Mouse (Mus musculus) heart, embryonic 14.5 days (tissue): ENCODE results near the gene Coq10b. TPM values are rescaled to one million over a fixed set of nuclear protein-coding genes. Genes with fewer than 3 reads are reported as not detected.
"Not testable (repeated sequence)": the region's sequence is repeated elsewhere in the genome, so short reads cannot be mapped to it uniquely, and the experiment has no call there.

ENCODE experiments used
- ATAC-seq: fragments of 200-750 bp; cut with Nextera tagmentation; 2 replicates; pipeline ENCODE4 v1.8.0; 2017; ENCODE audit warnings: low read depth, moderate TSS enrichment; ENCODE audit not compliant: insufficient number of reproducible peaks, insufficient read depth, low FRiP score
- H3K27ac ChIP-seq, 2 experiments: fragments of 200-500 bp in 1 of 2; fragments of 300-500 bp in 1 of 2; sonication (generic) in 1 of 2; replicated peaks in 1 of 2; 2 replicates each; pipeline ENCODE4 v1.5.1; 2012 to 2014; ENCODE audit warnings: low read depth in 2 of 2, low read length in 2 of 2, control low read depth in 1 of 2, mild to moderate bottlenecking in 1 of 2, mixed read lengths in 1 of 2; ENCODE audit not compliant: control insufficient read depth in 1 of 2, insufficient read depth in 1 of 2
- H3K27me3 ChIP-seq: fragments of 300-500 bp; sonication (generic); 2 replicates; pipeline ENCODE4 v1.6.1; 2014; ENCODE audit warnings: mild to moderate bottlenecking, low read length, control low read depth; ENCODE audit not compliant: control insufficient read depth, insufficient read depth
- H3K36me3 ChIP-seq: fragments of 300-500 bp; sonication (generic); 2 replicates; pipeline ENCODE4 v1.6.1; 2014; ENCODE audit warnings: mild to moderate bottlenecking, control low read depth, low read length, mixed read lengths; ENCODE audit not compliant: control insufficient read depth, insufficient read depth
- H3K4me1 ChIP-seq, 2 experiments: fragments of 200-500 bp in 1 of 2; fragments of 300-500 bp in 1 of 2; sonication (generic) in 1 of 2; 2 replicates each; pipeline ENCODE4 v1.6.1; 2012 to 2014; ENCODE audit warnings: low read length in 2 of 2, control low read depth in 1 of 2, mixed read lengths in 1 of 2; ENCODE audit not compliant: control insufficient read depth in 2 of 2, insufficient read depth in 2 of 2
- H3K4me2 ChIP-seq: fragments of 300-500 bp; sonication (generic); 2 replicates; pipeline ENCODE4 v1.6.1; 2014; ENCODE audit warnings: mild to moderate bottlenecking, low read length
- H3K4me3 ChIP-seq, 2 experiments: fragments of 200-500 bp in 1 of 2; fragments of 300-500 bp in 1 of 2; sonication (generic) in 1 of 2; 2 replicates each; pipeline ENCODE4 v1.5.1; 2012 to 2014; ENCODE audit warnings: low read length in 2 of 2, mild to moderate bottlenecking in 2 of 2, control low read depth in 1 of 2, low read depth in 1 of 2, moderate library complexity in 1 of 2; ENCODE audit not compliant: control insufficient read depth in 1 of 2, insufficient read depth in 1 of 2
- H3K9ac ChIP-seq: fragments of 300-500 bp; sonication (generic); 2 replicates; pipeline ENCODE4 v1.6.1; 2014; ENCODE audit warnings: mild to moderate bottlenecking, low read length
- H3K9me3 ChIP-seq: fragments of 300-500 bp; sonication (generic); 2 replicates; pipeline ENCODE4 v1.6.1; 2016; ENCODE audit warnings: low read length, control low read depth; ENCODE audit not compliant: control insufficient read depth
- WGBS: fragments of 180-500 bp; shearing (Covaris S2); extraction: QIAGEN DNeasy Blood & Tissue Kit; methylation state at CpG from one replicate; pipeline ENCODE4 v1.1.7; 2014; 5-methylcytosine and 5-hydroxymethylcytosine counted together
- polyA plus RNA-seq: library from polyadenylated mRNA; unstranded; fragments of >200 nt; fragmentation: Nextera tagmentation; extraction: Ambion mirVana; gene quantifications from 2 replicates; pipeline ENCODE4 v1.2.1, GENCODE M21; 2014

Coq10b gene
- polyA plus RNA-seq, 1 experiment from 2014 or later: 21.4 TPM

DNA sequence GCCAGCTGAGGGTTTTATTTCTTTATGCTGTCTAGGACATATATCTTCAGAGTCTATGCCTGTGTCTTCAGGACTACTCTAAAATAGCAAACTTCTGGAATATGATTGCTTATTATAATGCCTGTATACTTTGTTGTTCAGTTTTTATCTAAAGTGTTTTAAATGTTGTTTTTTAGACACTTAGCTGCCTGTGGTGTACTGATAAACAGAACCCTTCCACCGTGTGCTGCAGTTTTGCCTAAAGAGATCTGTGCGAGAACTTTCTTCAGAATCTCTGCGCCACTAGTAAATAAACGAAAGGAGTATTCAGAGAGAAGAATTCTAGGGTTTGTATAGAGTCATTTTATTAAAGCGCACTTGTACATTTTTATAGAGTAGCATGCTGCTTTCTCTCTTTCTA is 8.5 kb downstream of the Coq10b start:
- Histone ChIP-seq H3K9me3 (no peaks in the 10 kb centered on the region), H3K9ac (no peak overlapping the region), H3K27me3 (no peaks in the 10 kb centered on the region), H3K36me3 (peaks cover 38% of the 10 kb centered on the region), H3K27ac (no peak overlapping the region), H3K4me2 (no peak overlapping the region), H3K4me1 (no peaks in the 10 kb centered on the region), H3K4me3 (no peak overlapping the region)
- no peak for ATAC-seq
- 85% methylated on average over 5 of the region's 5 CpGs for WGBS

DNA sequence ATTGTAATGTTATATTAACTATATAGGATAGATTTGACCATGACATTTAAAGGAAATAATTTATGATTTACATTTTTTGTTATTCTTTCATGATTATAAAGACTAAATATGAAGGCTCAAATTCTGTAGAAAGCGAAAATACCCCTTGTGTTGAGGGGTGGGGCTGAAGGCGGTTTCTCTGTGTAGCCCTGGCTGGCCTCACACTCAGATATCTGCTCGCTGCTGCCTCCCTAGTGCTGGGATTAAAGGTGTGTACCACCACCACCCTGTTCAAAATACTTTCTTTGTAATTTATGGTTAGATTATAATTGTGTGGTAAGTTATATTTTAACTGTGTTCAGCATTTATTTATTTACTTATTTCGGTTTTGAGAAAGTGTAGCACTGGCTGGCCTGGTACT is 9.2 kb downstream of the Coq10b start:
- 91% methylated on average over 4 of the region's 4 CpGs for WGBS
- Histone ChIP-seq H3K9ac (no peak overlapping the region), H3K4me1 (no peaks in the 10 kb centered on the region), H3K27me3 (no peaks in the 10 kb centered on the region), H3K4me3 (no peak overlapping the region), H3K9me3 (no peaks in the 10 kb centered on the region), H3K27ac (no peak overlapping the region), H3K4me2 (no peak overlapping the region), H3K36me3 (peaks cover 45% of the 10 kb centered on the region)
- no peak for ATAC-seq

DNA sequence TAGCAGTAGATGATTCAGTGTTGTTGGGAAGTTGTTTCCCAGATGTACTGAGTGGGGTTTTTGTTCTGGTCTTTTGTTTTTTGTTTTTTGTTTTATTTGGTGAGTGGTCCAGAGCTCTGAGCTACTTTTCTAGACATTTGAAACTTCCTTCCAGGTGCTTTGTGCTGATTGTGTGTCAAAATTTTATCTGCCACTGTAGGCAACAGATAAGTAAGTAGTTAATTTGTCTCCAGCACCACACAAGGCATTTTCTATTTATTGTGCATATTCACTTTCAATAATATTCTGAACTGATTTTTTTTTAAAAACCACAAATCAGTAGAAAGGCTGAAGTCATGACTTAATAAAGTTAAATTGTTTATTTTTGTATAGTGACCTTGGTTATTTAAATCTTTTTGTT is 19.8 kb downstream of the Coq10b start:
- H3K4me2 ChIP-seq, H3K9me3 ChIP-seq, H3K27me3 ChIP-seq, H3K4me3 ChIP-seq, ATAC-seq, H3K27ac ChIP-seq, H3K9ac ChIP-seq: not testable (repeated sequence)
- Histone ChIP-seq H3K36me3 (peaks cover 59% of the 10 kb centered on the region), H3K4me1 (peaks cover 4 to 18% of the 10 kb centered on the region in 2 experiments; a peak in 3 of 4 replicates)

DNA sequence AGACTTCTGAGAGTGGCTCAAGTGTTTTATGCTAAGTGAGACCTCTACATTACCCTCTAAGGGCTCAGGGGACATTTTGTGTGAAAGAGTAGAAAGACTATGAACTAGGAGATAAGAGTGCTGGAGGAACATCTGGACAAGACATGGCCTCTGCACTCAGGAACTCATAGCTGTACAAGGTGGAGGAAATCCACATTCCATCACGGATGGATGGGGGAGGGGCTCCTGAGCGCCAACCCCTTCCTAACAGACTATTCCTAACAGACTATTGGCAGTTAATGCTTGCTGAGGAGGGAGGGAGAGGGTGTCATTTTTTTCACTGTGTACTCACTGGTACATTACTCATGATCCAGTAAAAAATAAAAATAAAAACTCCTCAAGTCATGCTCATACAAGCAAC is 22.2 kb downstream of the Coq10b start:
- ATAC-seq: no peak
- Histone ChIP-seq H3K9me3 (no peaks in the 10 kb centered on the region), H3K36me3 (peaks cover 58% of the 10 kb centered on the region), H3K9ac (no peak overlapping the region), H3K4me3 (no peak overlapping the region), H3K27me3 (no peaks in the 10 kb centered on the region), H3K4me2 (no peak overlapping the region), H3K27ac (0 out of 4 replicates have a peak overlapping the region, but pooled peaks of 1 of the 2 experiments have one; percentile 34), H3K4me1 (peaks cover 4 to 18% of the 10 kb centered on the region in 2 experiments; a peak in 3 of 4 replicates)
- 41% methylated on average over 2 of the region's 2 CpGs for WGBS

DNA sequence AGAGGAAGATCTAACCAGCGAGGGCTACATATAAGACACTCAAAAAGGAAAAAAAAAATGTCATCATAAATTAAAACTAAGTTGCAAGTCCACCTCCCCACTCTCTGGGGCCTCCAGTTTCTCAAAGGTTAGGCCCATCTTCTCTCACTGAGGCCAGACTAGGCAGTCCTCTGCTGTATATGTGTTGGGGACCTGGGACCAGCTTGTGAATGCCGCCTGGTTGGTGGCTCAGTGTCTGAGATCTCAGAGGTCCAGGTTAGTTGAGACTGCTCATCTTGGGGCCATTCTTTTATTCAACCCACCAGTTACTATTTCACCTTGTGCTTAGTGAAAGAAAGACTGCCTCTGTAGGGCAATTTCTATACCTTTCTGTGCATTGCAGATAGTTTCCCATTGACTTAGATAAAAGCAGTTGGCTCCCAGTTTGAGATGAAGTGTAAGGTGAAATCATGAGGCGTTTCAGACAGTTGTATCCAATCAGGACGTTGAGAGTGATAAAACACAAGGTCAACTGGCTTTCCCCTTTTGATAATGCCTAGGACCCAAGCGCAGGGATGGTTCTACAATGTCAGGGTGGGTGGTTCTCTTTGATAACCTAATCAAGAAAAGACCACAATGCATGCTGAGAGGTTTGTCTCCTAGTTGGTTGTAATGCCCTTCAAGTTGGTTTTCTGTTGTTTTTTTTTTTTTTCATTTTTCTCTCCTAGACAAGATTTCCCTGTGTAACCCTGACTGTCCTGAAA is 23.3 kb downstream of the Coq10b start:
- Histone ChIP-seq H3K4me3 (no peak overlapping the region), H3K9ac (no peak overlapping the region), H3K4me2 (no peak overlapping the region), H3K36me3 (peaks cover 60% of the 10 kb centered on the region), H3K27me3 (no peaks in the 10 kb centered on the region), H3K9me3 (no peaks in the 10 kb centered on the region), H3K4me1 (peaks cover 4 to 18% of the 10 kb centered on the region in 2 experiments; a peak in 3 of 4 replicates), H3K27ac (peak overlapping the region; percentile 25 to 50; a peak in 2 of 4 replicates)
- ATAC-seq: no peak
- WGBS: 43% methylated on average over 5 of the region's 5 CpGs

DNA sequence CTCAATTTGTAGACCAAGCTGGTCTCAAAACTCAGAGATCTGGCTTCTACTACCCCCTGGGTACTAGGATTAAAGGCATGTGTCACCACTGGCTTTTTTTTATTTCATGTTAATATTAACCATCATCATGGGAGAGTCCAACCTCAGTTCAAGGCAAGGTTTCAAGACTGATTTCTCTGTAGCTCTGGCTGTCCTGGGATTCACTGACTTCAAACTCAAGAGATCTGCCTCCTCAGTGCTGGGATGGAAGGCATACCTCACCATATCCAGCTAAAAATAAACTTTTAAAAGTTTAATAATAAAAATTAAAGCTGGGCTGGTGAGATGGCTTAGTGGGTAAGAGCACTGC is 23.8 kb downstream of the Coq10b start:
- peaks cover 60% of the 10 kb centered on the region for H3K36me3 ChIP-seq
- no peak overlapping the region for H3K4me2 ChIP-seq
- H3K4me3 ChIP-seq: no peak overlapping the region
- H3K4me1 ChIP-seq: peaks cover 4 to 18% of the 10 kb centered on the region in 2 experiments; a peak in 3 of 4 replicates
- ATAC-seq: no peak
- no peak overlapping the region for H3K9ac ChIP-seq
- no peaks in the 10 kb centered on the region for H3K9me3 ChIP-seq
- H3K27ac ChIP-seq: no peak overlapping the region
- no peaks in the 10 kb centered on the region for H3K27me3 ChIP-seq

DNA sequence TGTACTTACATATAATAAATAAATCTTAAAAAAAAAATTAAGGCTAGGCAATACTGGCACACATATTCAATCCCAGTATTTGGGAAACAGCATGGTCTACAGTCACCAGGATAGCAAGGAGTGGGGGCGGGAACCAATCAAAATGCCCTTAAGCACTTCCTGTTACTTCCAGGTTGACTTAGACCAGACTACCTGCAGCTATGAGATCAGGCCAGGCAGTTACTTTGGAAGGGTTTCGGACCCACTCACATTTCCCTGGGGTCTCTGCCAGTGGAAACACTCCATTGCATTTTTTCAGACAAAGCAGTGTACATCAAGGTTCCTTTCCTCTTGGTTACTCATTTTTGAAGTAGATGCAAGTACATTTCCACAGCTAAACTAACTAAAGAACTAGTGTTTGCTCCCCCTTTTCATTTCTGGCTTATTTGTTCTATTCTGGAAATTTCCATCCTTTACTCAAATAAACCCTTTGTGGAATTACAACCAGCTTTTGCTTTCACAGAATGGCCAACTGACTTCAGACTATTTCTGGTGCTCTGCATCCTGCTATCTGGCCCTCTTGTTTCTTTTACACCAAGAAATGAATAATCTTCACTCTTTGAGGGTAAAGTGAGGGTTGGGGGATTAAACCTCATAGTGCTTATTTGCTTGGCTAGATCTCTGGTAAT is 24.4 kb downstream of the Coq10b start:
- 86% methylated on average over 2 of the region's 2 CpGs for WGBS
- H3K27ac ChIP-seq: no peak overlapping the region
- no peak overlapping the region for H3K4me3 ChIP-seq
- H3K36me3 ChIP-seq: peaks cover 60% of the 10 kb centered on the region
- H3K9me3 ChIP-seq: no peaks in the 10 kb centered on the region
- peaks cover 4 to 18% of the 10 kb centered on the region in 2 experiments; a peak in 3 of 4 replicates for H3K4me1 ChIP-seq
- no peak for ATAC-seq
- no peak overlapping the region for H3K4me2 ChIP-seq
- no peaks in the 10 kb centered on the region for H3K27me3 ChIP-seq
- H3K9ac ChIP-seq: no peak overlapping the region
